Mouse (Mus musculus): Measurements from ENCODE around the gene Klf3. TPM values are rescaled to one million over a fixed set of nuclear protein-coding genes. Genes with fewer than 3 reads are reported as not detected.
A peak's percentile ranks its signal among the peaks of the same experiment; 100 is the strongest.

Gene Klf3
- polyA plus RNA-seq, 1 experiment from 2014 or later, result 115 TPM

DNA sequence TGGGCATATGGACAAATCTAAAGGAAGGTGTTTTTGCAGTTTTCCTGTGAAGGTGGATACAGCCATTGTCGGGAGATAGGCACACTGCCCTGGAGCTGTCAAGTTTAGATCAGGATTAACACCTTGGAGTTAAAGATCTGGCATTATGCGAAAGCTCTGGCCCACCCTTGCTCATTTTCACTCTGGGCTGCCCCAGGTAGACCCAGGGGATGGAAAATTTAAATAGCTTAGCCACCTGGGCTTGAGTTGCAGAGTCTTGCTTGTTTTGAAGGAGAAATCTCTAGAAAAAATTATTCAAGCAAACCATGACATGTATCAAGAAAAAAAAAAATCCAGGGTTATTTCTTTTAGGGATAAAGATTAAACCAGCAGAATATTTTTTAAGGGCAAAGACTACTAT lies 3.4 kb downstream of the Klf3 start:
- Histone ChIP-seq H3K9me3 (ENCODE audit: control insufficient read depth, low read depth, low read length) (no peaks in the 10 kb centered on the region), H3K27ac (ENCODE audit: low read length) (peak overlapping the region; percentile 93), H3K36me3 (ENCODE audit: control insufficient read depth, insufficient read depth, low read length) (peaks cover 4% of the 10 kb centered on the region; the same call in 1 of the 2 replicates), H3K9ac (replicated peaks; ENCODE audit: low read depth, low read length) (peak overlapping the region; percentile 96), H3K4me2 (replicated peaks; ENCODE audit: low read depth, low read length) (peak overlapping the region; percentile 84), H3K4me3 (ENCODE audit: low read depth, low read length) (peak overlapping the region; percentile 87), H3K4me1 (ENCODE audit: control insufficient read depth, insufficient read depth, low read length) (peaks cover 37% of the 10 kb centered on the region), H3K27me3 (ENCODE audit: control insufficient read depth, insufficient read depth, low read length) (no peaks in the 10 kb centered on the region)
- ATAC-seq (ENCODE audit: insufficient number of reproducible peaks, insufficient read depth, low FRiP score, low read depth), result no peak
- 21% methylated on average over 2 of the region's 2 CpGs for WGBS

DNA sequence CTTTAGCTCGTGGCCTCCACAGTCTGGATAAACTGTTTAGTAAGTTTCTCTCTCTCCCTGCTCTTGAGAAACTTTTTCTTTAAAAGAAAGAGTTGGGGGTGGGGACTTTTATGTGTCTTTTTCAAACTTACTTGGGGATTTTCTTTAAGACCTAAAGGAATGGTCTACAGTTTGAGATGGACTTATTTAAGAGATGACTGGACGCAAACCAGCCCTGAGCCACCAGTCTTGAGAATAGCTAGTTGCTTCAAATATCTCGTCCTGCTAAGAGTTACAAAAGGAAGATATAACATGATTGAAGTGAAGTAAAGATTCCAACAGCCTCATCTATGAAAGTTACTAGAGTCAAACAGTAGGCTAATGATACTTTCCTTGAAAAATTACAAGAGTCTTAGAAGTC lies 4.0 kb downstream of the Klf3 start:
- Histone ChIP-seq H3K4me2 (replicated peaks; ENCODE audit: low read depth, low read length) (peak overlapping the region; percentile 84), H3K9ac (replicated peaks; ENCODE audit: low read depth, low read length) (peak overlapping the region; percentile 96), H3K36me3 (ENCODE audit: control insufficient read depth, insufficient read depth, low read length) (peaks cover 4% of the 10 kb centered on the region; the same call in 1 of the 2 replicates), H3K4me1 (ENCODE audit: control insufficient read depth, insufficient read depth, low read length) (peaks cover 43% of the 10 kb centered on the region), H3K27me3 (ENCODE audit: control insufficient read depth, insufficient read depth, low read length) (no peaks in the 10 kb centered on the region), H3K27ac (ENCODE audit: low read length) (peak overlapping the region; percentile 93; the same call in 1 of the 2 replicates), H3K9me3 (ENCODE audit: control insufficient read depth, low read depth, low read length) (no peaks in the 10 kb centered on the region), H3K4me3 (ENCODE audit: low read depth, low read length) (peak overlapping the region; percentile 87; the same call in 1 of the 2 replicates)
- ATAC-seq (ENCODE audit: insufficient number of reproducible peaks, insufficient read depth, low FRiP score, low read depth), result no peak
- WGBS, result 34% methylated on average over 3 of the region's 3 CpGs

- WGBS, result 48% methylated on average over 4 of the region's 4 CpGs
- peaks cover 47% of the 10 kb centered on the region for H3K4me1 ChIP-seq (ENCODE audit: control insufficient read depth, insufficient read depth, low read length)
These were observed 4.4 kb downstream of the Klf3 start for GRCm38 (mm10) chr5:64807603-64808002.

GRCm38 (mm10) chr5:64808106-64809010 lies 5.2 kb downstream of the Klf3 start:
- Histone ChIP-seq H3K27ac (ENCODE audit: low read length) (peak overlapping the region; percentile 94; the same call in 1 of the 2 replicates), H3K4me3 (ENCODE audit: low read depth, low read length) (0 out of 2 replicates have a peak overlapping the region, but pooled peaks have one; percentile 0), H3K9me3 (ENCODE audit: control insufficient read depth, low read depth, low read length) (no peaks in the 10 kb centered on the region), H3K4me1 (ENCODE audit: control insufficient read depth, insufficient read depth, low read length) (peaks cover 54% of the 10 kb centered on the region), H3K36me3 (ENCODE audit: control insufficient read depth, insufficient read depth, low read length) (peaks cover 4% of the 10 kb centered on the region; the same call in 1 of the 2 replicates), H3K4me2 (replicated peaks; ENCODE audit: low read depth, low read length) (peak overlapping the region; percentile 84), H3K27me3 (ENCODE audit: control insufficient read depth, insufficient read depth, low read length) (no peaks in the 10 kb centered on the region), H3K9ac (replicated peaks; ENCODE audit: low read depth, low read length) (peak overlapping the region; percentile 96)
- 49% methylated on average over 24 of the region's 24 CpGs for WGBS
- no peak for ATAC-seq (ENCODE audit: insufficient number of reproducible peaks, insufficient read depth, low FRiP score, low read depth)

More at GRCm38 (mm10) chr5:64807603-64808002, 4.4 kb downstream of the Klf3 start:
- Histone ChIP-seq H3K4me2 (replicated peaks; ENCODE audit: low read depth, low read length) (peak overlapping the region; percentile 84), H3K27me3 (ENCODE audit: control insufficient read depth, insufficient read depth, low read length) (no peaks in the 10 kb centered on the region), H3K36me3 (ENCODE audit: control insufficient read depth, insufficient read depth, low read length) (peaks cover 4% of the 10 kb centered on the region; the same call in 1 of the 2 replicates), H3K9ac (replicated peaks; ENCODE audit: low read depth, low read length) (peak overlapping the region; percentile 96), H3K9me3 (ENCODE audit: control insufficient read depth, low read depth, low read length) (no peaks in the 10 kb centered on the region), H3K27ac (ENCODE audit: low read length) (peak overlapping the region; percentile 94; the same call in 1 of the 2 replicates), H3K4me3 (ENCODE audit: low read depth, low read length) (0 out of 2 replicates have a peak overlapping the region, but pooled peaks have one; percentile 0)
- ATAC-seq (ENCODE audit: insufficient number of reproducible peaks, insufficient read depth, low FRiP score, low read depth), result no peak

DNA sequence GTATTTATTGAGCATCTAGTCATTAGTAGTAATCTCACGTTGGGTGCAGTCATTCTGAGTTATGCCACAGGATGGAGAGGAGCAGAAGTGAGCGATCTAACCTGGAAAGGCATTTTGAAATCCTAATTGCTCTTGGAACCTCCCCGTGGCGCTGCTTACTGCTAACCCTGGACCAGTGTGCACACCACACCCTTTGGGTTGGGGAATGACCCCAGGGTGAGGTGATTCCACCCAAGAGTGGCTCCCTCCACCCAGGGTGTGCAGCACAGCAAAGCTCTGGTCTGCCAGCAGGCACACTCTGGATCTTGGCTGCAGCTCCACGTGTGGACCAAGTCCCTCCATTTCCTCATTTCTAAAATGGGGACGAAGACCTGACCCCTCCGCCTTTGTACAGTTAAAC lies 6.1 kb downstream of the Klf3 start:
- H3K4me1 ChIP-seq (ENCODE audit: control insufficient read depth, insufficient read depth, low read length), result peaks cover 58% of the 10 kb centered on the region
- ATAC-seq (ENCODE audit: insufficient number of reproducible peaks, insufficient read depth, low FRiP score, low read depth), result no peak
- H3K27ac ChIP-seq (ENCODE audit: low read length), result peak overlapping the region; percentile 94; the same call in 1 of the 2 replicates
- H3K9me3 ChIP-seq (ENCODE audit: control insufficient read depth, low read depth, low read length), result no peaks in the 10 kb centered on the region
- peaks cover 4% of the 10 kb centered on the region; the same call in 1 of the 2 replicates for H3K36me3 ChIP-seq (ENCODE audit: control insufficient read depth, insufficient read depth, low read length)
- H3K4me3 ChIP-seq (ENCODE audit: low read depth, low read length), result no peak overlapping the region
- 72% methylated on average over 7 of the region's 7 CpGs for WGBS
- no peaks in the 10 kb centered on the region for H3K27me3 ChIP-seq (ENCODE audit: control insufficient read depth, insufficient read depth, low read length)
- H3K4me2 ChIP-seq (replicated peaks; ENCODE audit: low read depth, low read length), result peak overlapping the region; percentile 84; the same call in 1 of the 2 replicates
- no peak overlapping the region for H3K9ac ChIP-seq (replicated peaks; ENCODE audit: low read depth, low read length)

- 74% methylated on average over 11 of the region's 11 CpGs for WGBS
- no peak overlapping the region for H3K4me3 ChIP-seq (ENCODE audit: low read depth, low read length)
- no peaks in the 10 kb centered on the region for H3K9me3 ChIP-seq (ENCODE audit: control insufficient read depth, low read depth, low read length)
- no peak overlapping the region for H3K9ac ChIP-seq (replicated peaks; ENCODE audit: low read depth, low read length)
- peak overlapping the region; percentile 94 for H3K27ac ChIP-seq (ENCODE audit: low read length)
- no peak for ATAC-seq (ENCODE audit: insufficient number of reproducible peaks, insufficient read depth, low FRiP score, low read depth)
- no peaks in the 10 kb centered on the region for H3K27me3 ChIP-seq (ENCODE audit: control insufficient read depth, insufficient read depth, low read length)
- peak overlapping the region; percentile 84; the same call in 1 of the 2 replicates for H3K4me2 ChIP-seq (replicated peaks; ENCODE audit: low read depth, low read length)
- peaks cover 4% of the 10 kb centered on the region; the same call in 1 of the 2 replicates for H3K36me3 ChIP-seq (ENCODE audit: control insufficient read depth, insufficient read depth, low read length)
- peaks cover 60% of the 10 kb centered on the region for H3K4me1 ChIP-seq (ENCODE audit: control insufficient read depth, insufficient read depth, low read length)
These were observed 6.7 kb downstream of the Klf3 start for GRCm38 (mm10) chr5:64809864-64810263.

DNA sequence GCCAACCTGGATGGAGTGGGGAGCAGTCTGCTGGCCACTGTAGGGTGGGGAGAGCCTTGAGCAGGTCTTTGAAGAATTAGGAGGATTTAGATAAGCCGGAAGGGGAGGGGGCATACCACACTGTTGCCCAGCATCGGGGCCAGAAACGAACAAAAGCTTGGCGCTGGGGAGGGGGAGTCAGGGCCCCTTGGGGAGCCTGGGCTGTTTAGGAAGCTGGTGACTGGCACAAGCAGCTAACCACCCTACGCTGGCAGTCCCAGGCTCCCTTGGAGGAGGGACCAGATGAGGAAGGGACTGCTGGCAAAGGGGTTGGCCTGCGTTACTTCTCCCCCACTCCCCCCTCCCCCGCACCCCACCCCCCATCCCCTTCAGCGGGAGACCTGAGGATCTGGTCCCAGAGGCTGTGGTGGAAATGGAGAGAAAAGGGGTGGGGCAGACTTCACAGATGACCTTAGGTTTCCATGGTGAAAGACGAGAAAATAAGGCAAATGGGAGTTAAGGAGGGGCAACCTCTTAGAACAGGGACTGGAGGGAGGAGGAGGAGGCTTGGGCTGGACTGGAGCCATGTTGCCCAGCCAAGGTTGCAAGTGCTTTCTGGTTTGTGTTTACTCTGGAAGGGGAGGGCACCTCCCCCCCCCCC lies 7.8 kb downstream of the Klf3 start:
- 5% methylated on average over 9 of the region's 9 CpGs for WGBS
- Histone ChIP-seq H3K9me3 (ENCODE audit: control insufficient read depth, low read depth, low read length) (no peaks in the 10 kb centered on the region), H3K9ac (replicated peaks; ENCODE audit: low read depth, low read length) (peak overlapping the region; percentile 28; the same call in 1 of the 2 replicates), H3K36me3 (ENCODE audit: control insufficient read depth, insufficient read depth, low read length) (peaks cover 4% of the 10 kb centered on the region; the same call in 1 of the 2 replicates), H3K4me2 (replicated peaks; ENCODE audit: low read depth, low read length) (peak overlapping the region; percentile 84), H3K4me1 (ENCODE audit: control insufficient read depth, insufficient read depth, low read length) (peaks cover 63% of the 10 kb centered on the region), H3K27me3 (ENCODE audit: control insufficient read depth, insufficient read depth, low read length) (no peaks in the 10 kb centered on the region), H3K27ac (ENCODE audit: low read length) (peak overlapping the region; percentile 94), H3K4me3 (ENCODE audit: low read depth, low read length) (no peak overlapping the region)
- peak; percentile 48 for ATAC-seq (ENCODE audit: insufficient number of reproducible peaks, insufficient read depth, low FRiP score, low read depth)

GRCm38 (mm10) chr5:64811500-64812123 lies 8.4 kb downstream of the Klf3 start:
- WGBS, result 8% methylated on average over 13 of the region's 14 CpGs

More at GRCm38 (mm10) chr5:64811500-64812123, 8.4 kb downstream of the Klf3 start:
- no peaks in the 10 kb centered on the region for H3K27me3 ChIP-seq (ENCODE audit: control insufficient read depth, insufficient read depth, low read length)
- peak; percentile 86 for ATAC-seq (ENCODE audit: insufficient number of reproducible peaks, insufficient read depth, low FRiP score, low read depth)
- H3K4me1 ChIP-seq (ENCODE audit: control insufficient read depth, insufficient read depth, low read length), result peaks cover 63% of the 10 kb centered on the region
- H3K27ac ChIP-seq (ENCODE audit: low read length), result peak overlapping the region; percentile 94
- H3K9me3 ChIP-seq (ENCODE audit: control insufficient read depth, low read depth, low read length), result no peaks in the 10 kb centered on the region
- peak overlapping the region; percentile 28; the same call in 1 of the 2 replicates for H3K9ac ChIP-seq (replicated peaks; ENCODE audit: low read depth, low read length)
- H3K4me2 ChIP-seq (replicated peaks; ENCODE audit: low read depth, low read length), result peak overlapping the region; percentile 84
- peak overlapping the region; percentile 13 for H3K4me3 ChIP-seq (ENCODE audit: low read depth, low read length)
- peaks cover 4% of the 10 kb centered on the region; the same call in 1 of the 2 replicates for H3K36me3 ChIP-seq (ENCODE audit: control insufficient read depth, insufficient read depth, low read length)
